Mouse (Mus musculus): Measurements from ENCODE around the gene Zdhhc23. TPM values are rescaled to one million over a fixed set of nuclear protein-coding genes. Genes with fewer than 3 reads are reported as not detected.

Gene Zdhhc23
- total and polyA plus RNA-seq, 3 experiments = 3.8 to 53.3 (median 7.8) TPM

GRCm38 (mm10) chr16:43932319-43932718 is 47.3 kb downstream of the Zdhhc23 start:
- H3K4me1 ChIP-seq (ENCODE audit: control insufficient read depth in 1 of 2, insufficient read depth in 2 of 2, low read length in 2 of 2) = peaks cover 2 to 3% of the 10 kb centered on the region in 2 experiments; a peak in 3 of 4 replicates
- TF ChIP-seq SIN3A (IDR thresholded peaks at IDR 0.05; ENCODE audit: low read length) (no peak), EP300 (IDR thresholded peaks at IDR 0.05; ENCODE audit: low read depth in 1 of 2, low read length in 2 of 2) (no peak), ZKSCAN1 (IDR thresholded peaks at IDR 0.05; ENCODE audit: low read depth, low read length) (no peak), CHD2 (IDR thresholded peaks at IDR 0.05; ENCODE audit: low read length) (no peak), SMC3 (IDR thresholded peaks at IDR 0.05; ENCODE audit: low read depth, low read length) (no peak), MAX (IDR thresholded peaks at IDR 0.05; ENCODE audit: low read length) (no peak), USF2 (IDR thresholded peaks at IDR 0.05; ENCODE audit: borderline replicate concordance in 1 of 2, insufficient read depth in 1 of 2, low read depth in 1 of 2, low read length in 2 of 2) (no peak), BHLHE40 (IDR thresholded peaks at IDR 0.05; ENCODE audit: borderline replicate concordance, low read depth, low read length) (no peak), ZC3H11A (IDR thresholded peaks at IDR 0.05; ENCODE audit: low read depth, low read length) (no peak), TBP (IDR thresholded peaks at IDR 0.05; ENCODE audit: low read depth, low read length) (no peak), POLR2A (IDR thresholded peaks at IDR 0.05; ENCODE audit: control insufficient read depth in 1 of 2, insufficient read depth in 1 of 2, low read depth in 1 of 2, low read length in 2 of 2, poor library complexity in 1 of 2) (no peak), TCF12 (IDR thresholded peaks at IDR 0.05; ENCODE audit: low read depth, low read length) (no peak), MYC (IDR thresholded peaks at IDR 0.05; ENCODE audit: low read depth, low read length) (no peak), MAFK (IDR thresholded peaks at IDR 0.05; ENCODE audit: borderline replicate concordance, low read depth, low read length) (no peak), ETS1 (IDR thresholded peaks at IDR 0.05; ENCODE audit: low read depth, low read length) (no peak), CHD1 (IDR thresholded peaks at IDR 0.05; ENCODE audit: low read depth, low read length) (no peak)

GRCm38 (mm10) chr16:43931502-43931901 is 48.1 kb downstream of the Zdhhc23 start:
- Histone ChIP-seq H3K9me3 (replicated peaks; ENCODE audit: insufficient read depth, low read length) (no peaks in the 10 kb centered on the region), H3K27me3 (ENCODE audit: control insufficient read depth in 1 of 2, insufficient read depth in 2 of 2, low read length in 2 of 2) (no peaks in the 10 kb centered on the region), H3K36me3 (ENCODE audit: control insufficient read depth in 1 of 2, insufficient read depth in 2 of 2, low read length in 2 of 2) (peaks cover 0 to 3% of the 10 kb centered on the region in 2 experiments; a peak in 2 of 4 replicates), H3K27ac (ENCODE audit: control insufficient read depth, low read depth, low read length) (no peak overlapping the region), H3K79me2 (ENCODE audit: control insufficient read depth, insufficient read depth, low read length, poor library complexity) (no peaks in the 10 kb centered on the region), H3K4me3 (ENCODE audit: control insufficient read depth in 1 of 2, insufficient read depth in 1 of 2, low read depth in 2 of 2, low read length in 2 of 2) (no peak overlapping the region), H3K9ac (ENCODE audit: control insufficient read depth, low read depth, low read length, poor library complexity, severe bottlenecking) (no peak overlapping the region), H3K4me1 (ENCODE audit: control insufficient read depth in 1 of 2, insufficient read depth in 2 of 2, low read length in 2 of 2) (peaks cover 0 to 1% of the 10 kb centered on the region in 2 experiments; a peak in 2 of 4 replicates)
- TF ChIP-seq TAL1 (IDR thresholded peaks at IDR 0.05; ENCODE audit: low read length) (no peak), KAT2A (conservative IDR thresholded peaks at IDR 0.05; ENCODE audit: low read depth, low read length) (no peak), TBP (IDR thresholded peaks at IDR 0.05; ENCODE audit: low read depth, low read length) (no peak), BHLHE40 (IDR thresholded peaks at IDR 0.05; ENCODE audit: borderline replicate concordance, low read depth, low read length) (no peak), CHD2 (IDR thresholded peaks at IDR 0.05; ENCODE audit: low read length) (no peak), POLR2A (IDR thresholded peaks at IDR 0.05; ENCODE audit: control insufficient read depth in 1 of 2, insufficient read depth in 1 of 2, low read depth in 1 of 2, low read length in 2 of 2, poor library complexity in 1 of 2) (no peak), USF2 (IDR thresholded peaks at IDR 0.05; ENCODE audit: borderline replicate concordance in 1 of 2, insufficient read depth in 1 of 2, low read depth in 1 of 2, low read length in 2 of 2) (no peak), GABPA (IDR thresholded peaks at IDR 0.05; ENCODE audit: low read depth, low read length) (no peak)
- no peak for DNase-seq (ENCODE audit: low read depth, low spot score)

More at GRCm38 (mm10) chr16:43932319-43932718, 47.3 kb downstream of the Zdhhc23 start:
- Histone ChIP-seq H3K9me3 (replicated peaks; ENCODE audit: insufficient read depth, low read length) (no peaks in the 10 kb centered on the region), H3K36me3 (ENCODE audit: control insufficient read depth in 1 of 2, insufficient read depth in 2 of 2, low read length in 2 of 2) (peaks cover 0 to 6% of the 10 kb centered on the region in 2 experiments; a peak in 2 of 4 replicates), H3K9ac (ENCODE audit: control insufficient read depth, low read depth, low read length, poor library complexity, severe bottlenecking) (no peak overlapping the region), H3K4me3 (ENCODE audit: control insufficient read depth in 1 of 2, insufficient read depth in 1 of 2, low read depth in 2 of 2, low read length in 2 of 2) (no peak overlapping the region), H3K27me3 (ENCODE audit: control insufficient read depth in 1 of 2, insufficient read depth in 2 of 2, low read length in 2 of 2) (no peaks in the 10 kb centered on the region), H3K79me2 (ENCODE audit: control insufficient read depth, insufficient read depth, low read length, poor library complexity) (no peaks in the 10 kb centered on the region), H3K27ac (ENCODE audit: control insufficient read depth, low read depth, low read length) (no peak overlapping the region)
- no peak for DNase-seq (ENCODE audit: low read depth, low spot score)
